Mouse (Mus musculus) spleen, embryonic (tissue): ENCODE data around the gene Mis12.

ENCODE experiments used
- CTCF ChIA-PET: fragments of 350-600 bp; sonication (Branson Sonifier 250); formaldehyde crosslinking; loops from one replicate; lab custom pipeline; 2022; lab: Charles Lee

The Mis12 gene

GRCm38 (mm10) chr11:71019201-71020068, at the start of gene Mis12, which contains the start of gene Derl2:
Gene Mis12 (plus strand): TSS chr11:71019611.
Gene Derl2 (minus strand): TSS chr11:71019841.
- CTCF ChIA-PET, result no interaction called here

GRCm38 (mm10) chr11:70969821-70970559, 49.4 kb upstream of the Mis12 start, which contains the start of the genes Nup88 and Rpain:
Gene Nup88 (minus strand): TSS chr11:70969973.
Gene Rpain (plus strand): TSS chr11:70970213.
- CTCF ChIA-PET, result interaction anchor here (0.8 kb wide), 1 partner anchor 1270 kb away, joined by 4 read pairs; no protein-coding TSS in a partner anchor

GRCm38 (mm10) chr11:70970560-70971540, 48.6 kb upstream of the Mis12 start:
- CTCF ChIA-PET, result no interaction called here

GRCm38 (mm10) chr11:70972586-70972985, 46.8 kb upstream of the Mis12 start:
- CTCF ChIA-PET, result no interaction called here

- CTCF ChIA-PET, result interaction anchor here (0.6 kb wide), 1 partner anchor 32 kb away, joined by 3 read pairs; no protein-coding TSS in a partner anchor
These were observed 45.5 kb upstream of the Mis12 start for GRCm38 (mm10) chr11:70973947-70974346.

GRCm38 (mm10) chr11:70975193-70975592, 44.2 kb upstream of the Mis12 start:
- CTCF ChIA-PET, result no interaction called here

- CTCF ChIA-PET, result no interaction called here
These were observed 42.1 kb upstream of the Mis12 start for GRCm38 (mm10) chr11:70977293-70977692.

GRCm38 (mm10) chr11:70980232-70980631, 39.2 kb upstream of the Mis12 start:
- CTCF ChIA-PET, result no interaction called here

- CTCF ChIA-PET, result no interaction called here
These were observed 38.5 kb upstream of the Mis12 start for GRCm38 (mm10) chr11:70980751-70981510.

GRCm38 (mm10) chr11:70982030-70982429, 37.4 kb upstream of the Mis12 start:
- CTCF ChIA-PET, result interaction anchor here (0.5 to 1.1 kb wide), 2 partner anchors 30 to 535 kb away, joined by 4 to 7 read pairs; no protein-coding TSS in a partner anchor

- CTCF ChIA-PET, result interaction anchor here (0.6 to 1.1 kb wide), 2 partner anchors 29 to 113 kb away, joined by 4 to 10 read pairs; no protein-coding TSS in a partner anchor
These were observed 36.7 kb upstream of the Mis12 start, which contains the start of gene C1qbp for GRCm38 (mm10) chr11:70982557-70983228. Gene C1qbp (minus strand): TSS chr11:70983026.

- CTCF ChIA-PET, result no interaction called here
These were observed 18.2 kb upstream of the Mis12 start for GRCm38 (mm10) chr11:71001167-71001566.

GRCm38 (mm10) chr11:71003611-71004315, 15.6 kb upstream of the Mis12 start:
- CTCF ChIA-PET, result interaction anchor here (0.6 kb wide), 1 partner anchor 19 kb away, joined by 3 read pairs; no protein-coding TSS in a partner anchor

- CTCF ChIA-PET, result interaction anchor here (0.6 kb wide), 1 partner anchor 18 kb away, joined by 3 read pairs; no protein-coding TSS in a partner anchor
These were observed 15.1 kb upstream of the Mis12 start, which contains the start of gene Dhx33 for GRCm38 (mm10) chr11:71004316-71004773. Gene Dhx33 (minus strand): TSS chr11:71004437.

GRCm38 (mm10) chr11:71005046-71005445, 14.4 kb upstream of the Mis12 start:
- CTCF ChIA-PET, result interaction anchor here (0.6 kb wide), 1 partner anchor 31 kb away, joined by 3 read pairs; no protein-coding TSS in a partner anchor

- CTCF ChIA-PET, result interaction anchor here (0.7 kb wide), 1 partner anchor 137 kb away, joined by 3 read pairs; no protein-coding TSS in a partner anchor
These were observed 12.4 kb upstream of the Mis12 start for GRCm38 (mm10) chr11:71007026-71007425.

GRCm38 (mm10) chr11:71007831-71008230, 11.6 kb upstream of the Mis12 start:
- CTCF ChIA-PET, result no interaction called here

- CTCF ChIA-PET, result no interaction called here
These were observed 11.1 kb upstream of the Mis12 start for GRCm38 (mm10) chr11:71008321-71008720.
